Mouse (Mus musculus) lung, postnatal 0 days (tissue): ENCODE measurements around the gene Defa2.
"Not testable (repeated sequence)": the region's sequence is repeated elsewhere in the genome, so short reads cannot be mapped to it uniquely, and the experiment has no call there.

Experiments
- CTCF ChIP-seq: IDR thresholded peaks from 2 replicates; pipeline ENCODE4 v1.5.1; 2016; ENCODE audit warnings: antibody characterized with exemption, mild to moderate bottlenecking
- EP300 ChIP-seq: IDR thresholded peaks from 2 replicates; pipeline ENCODE4 v1.6.1; 2016; ENCODE audit warnings: antibody characterized with exemption, mild to moderate bottlenecking, control low read depth

DNA sequence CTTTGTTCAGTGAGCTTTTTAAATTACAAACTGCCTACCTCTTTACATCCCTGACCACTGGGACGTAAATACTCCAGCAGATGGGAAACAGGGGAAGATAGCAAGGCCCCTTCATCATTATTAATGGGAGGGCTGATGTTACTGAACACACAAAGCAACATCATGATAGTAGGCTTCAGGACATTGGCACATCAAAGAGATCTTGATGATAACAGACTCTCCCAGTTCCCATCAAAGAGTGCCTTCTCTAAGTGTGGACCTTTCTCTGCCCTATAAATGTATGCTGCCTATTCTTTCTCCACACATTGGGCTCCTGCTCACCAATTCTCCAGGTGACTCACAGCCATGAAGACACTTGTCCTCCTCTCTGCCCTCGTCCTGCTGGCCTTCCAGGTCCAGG lies at the start of gene Defa2:
- not testable (repeated sequence) for TF ChIP-seq CTCF, EP300
